Comparison of ENCODE assay signal across 23 mouse cellular contexts in genomic region chr11:5424185-5424584, GRCm38 (mm10).
"Had no signal": no experiment of that assay in that cellular context is flagged by ENCODE, and none has a peak within 500 bp of the region (broad histone marks: within the 10 kb centered on the region; RNA-seq: fewer than 3 reads in every experiment).

No protein-coding gene starts in this region.

- H3K4me3 ChIP-seq: limb, embryonic 10.5 days; limb, embryonic 13.5 days; liver, embryonic 13.5 days; megakaryocyte, embryonic 14.5 days; midbrain, embryonic 15.5 days; neural tube, embryonic 12.5 days; neural tube, embryonic 15.5 days had no signal

- H3K27me3 ChIP-seq: limb, embryonic 13.5 days; liver, embryonic 13.5 days; megakaryocyte, embryonic 14.5 days; midbrain, embryonic 15.5 days; neural tube, embryonic 12.5 days; neural tube, embryonic 15.5 days had no signal

- H3K9me3 ChIP-seq: limb, embryonic 10.5 days; limb, embryonic 13.5 days; liver, embryonic 13.5 days; megakaryocyte, embryonic 14.5 days; midbrain, embryonic 15.5 days; neural tube, embryonic 12.5 days; neural tube, embryonic 15.5 days had no signal

- H3K4me1 ChIP-seq: neural tube, embryonic 12.5 days had no signal

- H3K27ac ChIP-seq: kidney, postnatal 0 days; limb, embryonic 10.5 days; limb, embryonic 13.5 days; liver, embryonic 13.5 days; macrophage; midbrain, embryonic 15.5 days; neural tube, embryonic 12.5 days; neural tube, embryonic 15.5 days; stomach, postnatal 0 days had no signal

- DNase-seq: kidney, adult 2 months; kidney, postnatal 25 days; liver; liver, embryonic 13.5 days; liver, postnatal 0 days; lung, embryonic 14.5 days; right cerebral cortex, adult 18-20 months; right cerebral cortex, postnatal 14 days; right cerebral cortex, postnatal 4 days; thymus, adult 2 months; thymus, postnatal 14 days; thymus, postnatal 4 days had no signal

- H3K4me2 ChIP-seq: limb, embryonic 13.5 days; liver, embryonic 13.5 days; lung, embryonic 14.5 days; midbrain, embryonic 11.5 days; midbrain, embryonic 15.5 days; neural tube, embryonic 12.5 days; neural tube, embryonic 15.5 days had no signal

- ATAC-seq: liver, postnatal 0 days; lung, postnatal 0 days; midbrain, embryonic 15.5 days had no signal

- H3K9ac ChIP-seq: limb, embryonic 13.5 days; liver, embryonic 13.5 days; liver, postnatal 0 days; lung, embryonic 14.5 days; midbrain, embryonic 15.5 days; neural tube, embryonic 12.5 days; neural tube, embryonic 15.5 days had no signal

- H3K36me3 ChIP-seq: limb, embryonic 10.5 days; limb, embryonic 13.5 days; liver, embryonic 13.5 days; midbrain, embryonic 15.5 days; neural tube, embryonic 12.5 days; neural tube, embryonic 15.5 days had no signal
